Comparison of ENCODE assay signal across 8 mouse cellular contexts in genomic region chr5:125368568-125368967, GRCm38 (mm10). TPM values are rescaled to one million over a fixed set of nuclear protein-coding genes. Genes with fewer than 3 reads are reported as not detected.
DNase-seq lines count a peak whose midpoint lies in the region; ATAC-seq and TF ChIP-seq lines count a peak whose summit lies in the region.

No protein-coding gene starts in this region.

- peak; percentile 88 for TF ChIP-seq CTCF in forebrain, postnatal 0 days (IDR thresholded peaks at IDR 0.05; ENCODE audit: low read depth)

- no peaks in the 10 kb centered on the region for H3K36me3 ChIP-seq in forebrain, postnatal 0 days (ENCODE audit: insufficient read depth)
- no peaks in the 10 kb centered on the region for H3K36me3 ChIP-seq in intestine, embryonic 15.5 days
- no peaks in the 10 kb centered on the region for H3K36me3 ChIP-seq in midbrain, embryonic 11.5 days (ENCODE audit: control insufficient read depth, insufficient read depth, low read length)
- H3K36me3 ChIP-seq in splenic B cell, adult 2 months (ENCODE audit: control insufficient read depth, insufficient read depth, low read length, poor library complexity, severe bottlenecking) = no peaks in the 10 kb centered on the region

- H3K4me1 ChIP-seq in forebrain, postnatal 0 days (ENCODE audit: insufficient read depth) = no peaks in the 10 kb centered on the region
- H3K4me1 ChIP-seq in intestine, embryonic 15.5 days (replicated peaks) = no peaks in the 10 kb centered on the region
- no peaks in the 10 kb centered on the region for H3K4me1 ChIP-seq in midbrain, embryonic 11.5 days (ENCODE audit: control insufficient read depth, insufficient read depth, low read length)

- ATAC-seq in forebrain, postnatal 0 days = peak; percentile 42
- ATAC-seq in intestine, embryonic 15.5 days = peak; percentile 41
- ATAC-seq in midbrain, embryonic 11.5 days (ENCODE audit: low FRiP score) = peak; percentile 42

- no peak overlapping the region for H3K27ac ChIP-seq in forebrain, postnatal 0 days (ENCODE audit: low read depth, low read length)
- no peak overlapping the region for H3K27ac ChIP-seq in intestine, embryonic 15.5 days
- H3K27ac ChIP-seq in midbrain, embryonic 11.5 days (ENCODE audit: low read depth, low read length) = no peak overlapping the region

- no peak overlapping the region for H3K9ac ChIP-seq in forebrain, postnatal 0 days
- no peak overlapping the region for H3K9ac ChIP-seq in intestine, embryonic 15.5 days
- no peak overlapping the region for H3K9ac ChIP-seq in midbrain, embryonic 11.5 days (ENCODE audit: low read length)

- H3K4me3 ChIP-seq in forebrain, postnatal 0 days (ENCODE audit: low read depth, low read length) = no peak overlapping the region
- H3K4me3 ChIP-seq in intestine, embryonic 15.5 days (replicated peaks) = no peak overlapping the region
- no peak overlapping the region for H3K4me3 ChIP-seq in midbrain, embryonic 11.5 days (ENCODE audit: low read depth, low read length)

- no peaks in the 10 kb centered on the region for H3K27me3 ChIP-seq in forebrain, postnatal 0 days (ENCODE audit: insufficient read depth, low read length)
- H3K27me3 ChIP-seq in intestine, embryonic 15.5 days (replicated peaks) = no peaks in the 10 kb centered on the region
- H3K27me3 ChIP-seq in midbrain, embryonic 11.5 days (ENCODE audit: control insufficient read depth, insufficient read depth, low read length) = no peaks in the 10 kb centered on the region
- H3K27me3 ChIP-seq in splenic B cell, adult 2 months (ENCODE audit: control insufficient read depth, insufficient read depth, low read length, poor library complexity, severe bottlenecking) = no peaks in the 10 kb centered on the region

- DNase-seq in ovary, postnatal 36 days (ENCODE audit: low spot score) = peak; percentile 40
- DNase-seq in ovary, adult 18-20 months (ENCODE audit: low spot score) = no peak
- peak; percentile 45 for DNase-seq in cerebellum, adult 11-12 months
- DNase-seq in forebrain, postnatal 0 days = peak; percentile 82
- peak; percentile 69 to 80 for DNase-seq in left cerebral cortex, postnatal 25 days (ENCODE audit: low spot score in 2 of 2)
- peak; percentile 96 for DNase-seq in midbrain, embryonic 11.5 days (ENCODE audit: low spot score, missing footprints)
- DNase-seq in splenic B cell, adult 2 months (ENCODE audit: low read depth, low spot score) = peak; percentile 87

- 1% methylated on average over 4 of the region's 4 CpGs for WGBS in forebrain, postnatal 0 days
- 4% methylated on average over 4 of the region's 4 CpGs for WGBS in intestine, embryonic 15.5 days
- 3% methylated on average over 4 of the region's 4 CpGs for WGBS in midbrain, embryonic 11.5 days

- intact Hi-C loops in left cerebral cortex, postnatal 25 days (cut with DNase I) = loop anchor here (1.0 to 10.0 kb wide), 4 partner anchors 90 to 466 kb away; no protein-coding TSS in a partner anchor

- no peaks in the 10 kb centered on the region for H3K9me3 ChIP-seq in forebrain, postnatal 0 days (ENCODE audit: low read length)
- H3K9me3 ChIP-seq in intestine, embryonic 15.5 days = no peaks in the 10 kb centered on the region
- no peaks in the 10 kb centered on the region for H3K9me3 ChIP-seq in midbrain, embryonic 11.5 days (ENCODE audit: control insufficient read depth, low read length)

- no peak overlapping the region for H3K4me2 ChIP-seq in forebrain, postnatal 0 days (ENCODE audit: low read depth)
- no peak overlapping the region for H3K4me2 ChIP-seq in intestine, embryonic 15.5 days (replicated peaks)
- no peak overlapping the region for H3K4me2 ChIP-seq in midbrain, embryonic 11.5 days

RNA-seq across cellular contexts. Expression of gene Gm10382, which starts 20.6 kb away (rescaled TPM):
- 1.00 TPM in 1 of 2 replicates, not detected in the other for total RNA-seq in forebrain, postnatal 0 days (2014; rRNA removed)
- polyA plus RNA-seq in forebrain, postnatal 0 days (2015; fragmentation: Nextera tagmentation; extraction: Ambion mirVana) = 0.25 and 0.34 TPM in 2 replicates
- polyA plus RNA-seq in intestine, embryonic 15.5 days (2015; fragmentation: Nextera tagmentation; extraction: Ambion mirVana) = 0.23 and 0.40 TPM in 2 replicates
- under 1 TPM in 1 of 2 experiments, not detected in 1; 0.46 TPM for total RNA-seq in left cerebral cortex, postnatal 25 days (2021)
- polyA plus RNA-seq in midbrain, embryonic 11.5 days (2014; fragmentation: Nextera tagmentation; extraction: Ambion mirVana) = 0.12 and 0.29 TPM in 2 replicates

RNA-seq across cellular contexts. Expression of gene Ubc, which starts 21.4 kb away (rescaled TPM):
- total RNA-seq in forebrain, postnatal 0 days (2014; rRNA removed) = 817 and 912 TPM in 2 replicates
- polyA plus RNA-seq in forebrain, postnatal 0 days (2015; fragmentation: Nextera tagmentation; extraction: Ambion mirVana) = 858 and 1,225 TPM in 2 replicates
- polyA plus RNA-seq in intestine, embryonic 15.5 days (2015; fragmentation: Nextera tagmentation; extraction: Ambion mirVana) = 875 and 888 TPM in 2 replicates
- total RNA-seq in left cerebral cortex, postnatal 25 days (2021) = 100 to 1,000 TPM; 810 to 811 TPM
- polyA plus RNA-seq in midbrain, embryonic 11.5 days (2014; fragmentation: Nextera tagmentation; extraction: Ambion mirVana) = 1,030 and 1,101 TPM in 2 replicates

RNA-seq across cellular contexts. Expression of gene Scarb1, which starts 27.7 kb away (rescaled TPM):
- 45.2 and 52.7 TPM in 2 replicates for total RNA-seq in forebrain, postnatal 0 days (2014; rRNA removed)
- polyA plus RNA-seq in forebrain, postnatal 0 days (2015; fragmentation: Nextera tagmentation; extraction: Ambion mirVana) = 53.5 and 55.9 TPM in 2 replicates
- 59.3 and 70.0 TPM in 2 replicates for polyA plus RNA-seq in intestine, embryonic 15.5 days (2015; fragmentation: Nextera tagmentation; extraction: Ambion mirVana)
- 10 to 100 TPM; 24.6 to 28.9 TPM for total RNA-seq in left cerebral cortex, postnatal 25 days (2021)
- 26.0 and 26.5 TPM in 2 replicates for polyA plus RNA-seq in midbrain, embryonic 11.5 days (2014; fragmentation: Nextera tagmentation; extraction: Ambion mirVana)
